Mouse (Mus musculus): ENCODE measurements around the gene Fndc1. TPM values are rescaled to one million over a fixed set of nuclear protein-coding genes. Genes with fewer than 3 reads are reported as not detected.
A peak's percentile ranks its signal among the peaks of the same experiment; 100 is the strongest.

Gene Fndc1
- polyA plus RNA-seq, 1 experiment from 2014 or later: 22.5 TPM

- ATAC-seq (ENCODE audit: insufficient number of reproducible peaks, insufficient read depth, low FRiP score, low TSS enrichment, low read depth): no peak
- Histone ChIP-seq H3K4me1 (peaks cover 13% of the 10 kb centered on the region), H3K36me3 (no peaks in the 10 kb centered on the region), H3K4me3 (no peak overlapping the region), H3K4me2 (no peak overlapping the region), H3K9me3 (no peaks in the 10 kb centered on the region), H3K27me3 (no peaks in the 10 kb centered on the region), H3K27ac (no peak overlapping the region), H3K9ac (no peak overlapping the region)
- 60% methylated on average over 8 of the region's 8 CpGs for WGBS
These were observed 33.8 kb upstream of the Fndc1 start for GRCm38 (mm10) chr17:7860845-7861360.

GRCm38 (mm10) chr17:7857658-7858057 lies 30.6 kb upstream of the Fndc1 start:
- Histone ChIP-seq H3K4me2 (no peak overlapping the region), H3K9me3 (no peaks in the 10 kb centered on the region; the same call in 1 of the 2 replicates), H3K27ac (no peak overlapping the region), H3K27me3 (no peaks in the 10 kb centered on the region), H3K4me1 (peaks cover 13% of the 10 kb centered on the region), H3K9ac (no peak overlapping the region), H3K36me3 (no peaks in the 10 kb centered on the region), H3K4me3 (no peak overlapping the region)
- ATAC-seq (ENCODE audit: insufficient number of reproducible peaks, insufficient read depth, low FRiP score, low TSS enrichment, low read depth): no peak
- 76% methylated on average over 6 of the region's 6 CpGs for WGBS

GRCm38 (mm10) chr17:7855851-7856250 lies 28.7 kb upstream of the Fndc1 start:
- Histone ChIP-seq H3K27me3 (no peaks in the 10 kb centered on the region), H3K36me3 (no peaks in the 10 kb centered on the region), H3K9me3 (no peaks in the 10 kb centered on the region; the same call in 1 of the 2 replicates), H3K9ac (no peak overlapping the region), H3K27ac (no peak overlapping the region), H3K4me2 (no peak overlapping the region), H3K4me3 (no peak overlapping the region), H3K4me1 (peaks cover 22% of the 10 kb centered on the region)
- WGBS: 77% methylated on average over 8 of the region's 8 CpGs
- ATAC-seq (ENCODE audit: insufficient number of reproducible peaks, insufficient read depth, low FRiP score, low TSS enrichment, low read depth): no peak

GRCm38 (mm10) chr17:7851979-7852378 lies 24.9 kb upstream of the Fndc1 start:
- no peak overlapping the region for H3K9ac ChIP-seq
- H3K4me2 ChIP-seq: no peak overlapping the region
- H3K36me3 ChIP-seq: no peaks in the 10 kb centered on the region
- WGBS: 24% methylated on average over 4 of the region's 4 CpGs
- no peak overlapping the region for H3K27ac ChIP-seq
- no peaks in the 10 kb centered on the region; the same call in 1 of the 2 replicates for H3K9me3 ChIP-seq
- H3K4me1 ChIP-seq: peaks cover 23% of the 10 kb centered on the region
- no peak overlapping the region for H3K4me3 ChIP-seq
- no peak; the same call in 1 of the 2 replicates for ATAC-seq (ENCODE audit: insufficient number of reproducible peaks, insufficient read depth, low FRiP score, low TSS enrichment, low read depth)
- no peaks in the 10 kb centered on the region; the same call in 1 of the 2 replicates for H3K27me3 ChIP-seq

- H3K4me2 ChIP-seq: no peak overlapping the region
- no peaks in the 10 kb centered on the region for H3K36me3 ChIP-seq
- no peaks in the 10 kb centered on the region; the same call in 1 of the 2 replicates for H3K9me3 ChIP-seq
- 55% methylated on average over 9 of the region's 9 CpGs for WGBS
- H3K9ac ChIP-seq: no peak overlapping the region
- peaks cover 19% of the 10 kb centered on the region for H3K4me1 ChIP-seq
- ATAC-seq (ENCODE audit: insufficient number of reproducible peaks, insufficient read depth, low FRiP score, low TSS enrichment, low read depth): no peak
- no peak overlapping the region for H3K4me3 ChIP-seq
- no peak overlapping the region for H3K27ac ChIP-seq
- no peaks in the 10 kb centered on the region; the same call in 1 of the 2 replicates for H3K27me3 ChIP-seq
These were observed 24.4 kb upstream of the Fndc1 start for GRCm38 (mm10) chr17:7851527-7851926.

- Histone ChIP-seq H3K4me2 (no peak overlapping the region), H3K4me1 (peaks cover 17% of the 10 kb centered on the region), H3K36me3 (no peaks in the 10 kb centered on the region), H3K27me3 (no peaks in the 10 kb centered on the region; the same call in 1 of the 2 replicates), H3K4me3 (no peak overlapping the region), H3K9me3 (no peaks in the 10 kb centered on the region; the same call in 1 of the 2 replicates), H3K9ac (no peak overlapping the region), H3K27ac (no peak overlapping the region)
- ATAC-seq (ENCODE audit: insufficient number of reproducible peaks, insufficient read depth, low FRiP score, low TSS enrichment, low read depth): no peak
- WGBS: 43% methylated on average over 6 of the region's 6 CpGs
These were observed 23.1 kb upstream of the Fndc1 start for GRCm38 (mm10) chr17:7850246-7850645.

- Histone ChIP-seq H3K27me3 (no peaks in the 10 kb centered on the region), H3K4me3 (no peak overlapping the region), H3K4me2 (no peak overlapping the region), H3K9me3 (no peaks in the 10 kb centered on the region), H3K9ac (no peak overlapping the region), H3K36me3 (no peaks in the 10 kb centered on the region), H3K4me1 (0 out of 2 replicates have a peak, but pooled peaks cover 7% of the 10 kb centered on the region), H3K27ac (no peak overlapping the region; the same call in 1 of the 2 replicates)
- no peak for ATAC-seq (ENCODE audit: insufficient number of reproducible peaks, insufficient read depth, low FRiP score, low TSS enrichment, low read depth)
- WGBS: 73% methylated on average over 12 of the region's 12 CpGs
These were observed 13.6 kb upstream of the Fndc1 start for GRCm38 (mm10) chr17:7840505-7841290.

- 9% methylated on average over 16 of the region's 16 CpGs for WGBS
- ATAC-seq (ENCODE audit: insufficient number of reproducible peaks, insufficient read depth, low FRiP score, low TSS enrichment, low read depth): no peak
- H3K36me3 ChIP-seq: no peaks in the 10 kb centered on the region
- no peak overlapping the region for H3K27ac ChIP-seq
- H3K4me3 ChIP-seq: peak overlapping the region; percentile 60
- H3K9ac ChIP-seq: peak overlapping the region; percentile 80
- peaks cover 23% of the 10 kb centered on the region for H3K4me1 ChIP-seq
- H3K9me3 ChIP-seq: no peaks in the 10 kb centered on the region
- peak overlapping the region; percentile 98 for H3K4me2 ChIP-seq
- peaks cover 53% of the 10 kb centered on the region for H3K27me3 ChIP-seq
These were observed 484 bp upstream of the Fndc1 start for GRCm38 (mm10) chr17:7827586-7827985.

- peaks cover 28% of the 10 kb centered on the region for H3K4me1 ChIP-seq
- no peaks in the 10 kb centered on the region for H3K36me3 ChIP-seq
- H3K9ac ChIP-seq: no peak overlapping the region
- H3K9me3 ChIP-seq: no peaks in the 10 kb centered on the region
- H3K27ac ChIP-seq: no peak overlapping the region
- ATAC-seq (ENCODE audit: insufficient number of reproducible peaks, insufficient read depth, low FRiP score, low TSS enrichment, low read depth): no peak
- WGBS: 56% methylated on average over 9 of the region's 9 CpGs
- peak overlapping the region; percentile 60; the same call in 1 of the 2 replicates for H3K4me3 ChIP-seq
- peaks cover 54% of the 10 kb centered on the region for H3K27me3 ChIP-seq
- H3K4me2 ChIP-seq: peak overlapping the region; percentile 98
These were observed 1.7 kb downstream of the Fndc1 start for GRCm38 (mm10) chr17:7825416-7825815.

GRCm38 (mm10) chr17:7821553-7822186 lies 5.4 kb downstream of the Fndc1 start:
- peak overlapping the region; percentile 36 for H3K4me2 ChIP-seq
- WGBS: 18% methylated on average over 17 of the region's 17 CpGs
- no peak overlapping the region for H3K9ac ChIP-seq
- H3K36me3 ChIP-seq: no peaks in the 10 kb centered on the region
- H3K27me3 ChIP-seq: peaks cover 26% of the 10 kb centered on the region
- H3K4me3 ChIP-seq: 0 out of 2 replicates have a peak overlapping the region, but pooled peaks have one; percentile 12
- no peaks in the 10 kb centered on the region for H3K9me3 ChIP-seq
- peaks cover 15% of the 10 kb centered on the region for H3K4me1 ChIP-seq
- H3K27ac ChIP-seq: no peak overlapping the region
- no peak for ATAC-seq (ENCODE audit: insufficient number of reproducible peaks, insufficient read depth, low FRiP score, low TSS enrichment, low read depth)

- Histone ChIP-seq H3K4me2 (no peak overlapping the region), H3K27ac (no peak overlapping the region), H3K9ac (no peak overlapping the region), H3K27me3 (peaks cover 14% of the 10 kb centered on the region), H3K9me3 (no peaks in the 10 kb centered on the region), H3K4me3 (no peak overlapping the region), H3K4me1 (peaks cover 11% of the 10 kb centered on the region), H3K36me3 (no peaks in the 10 kb centered on the region)
- no peak for ATAC-seq (ENCODE audit: insufficient number of reproducible peaks, insufficient read depth, low FRiP score, low TSS enrichment, low read depth)
- WGBS: 80% methylated on average over 7 of the region's 7 CpGs
These were observed 6.9 kb downstream of the Fndc1 start for GRCm38 (mm10) chr17:7820176-7820575.
